Mouse (Mus musculus): ENCODE data around the gene Otop2. TPM values are rescaled to one million over a fixed set of nuclear protein-coding genes. Genes with fewer than 3 reads are reported as not detected.

Otop2 gene
- polyA plus RNA-seq, 1 experiment from 2014 or later: not detected

DNA sequence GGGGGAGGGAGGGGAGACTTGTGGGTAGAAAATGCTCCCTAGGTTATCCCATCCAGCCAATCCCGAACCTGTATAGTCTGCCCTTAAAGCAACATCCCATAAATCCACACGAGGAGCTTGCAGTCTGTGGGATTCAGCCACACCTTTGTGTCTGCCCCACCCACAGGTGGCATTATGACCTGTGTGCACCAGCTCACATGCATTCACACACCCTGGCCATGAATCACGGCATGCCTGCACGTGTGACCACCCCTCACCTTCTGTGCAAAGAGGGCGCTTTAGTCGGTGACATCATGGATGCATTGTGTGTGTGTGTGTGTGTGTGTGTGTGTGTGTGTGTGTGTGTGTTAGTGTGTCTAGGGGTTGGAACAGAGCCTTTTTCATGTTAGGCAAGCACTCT, 34.9 kb downstream of the Otop2 start:
- in situ Hi-C loops (cut with MboI; ENCODE audit: low pct_unique_long_range_greater_than_20kb): no loop called here
- POLR2A ChIA-PET: no interaction called here

DNA sequence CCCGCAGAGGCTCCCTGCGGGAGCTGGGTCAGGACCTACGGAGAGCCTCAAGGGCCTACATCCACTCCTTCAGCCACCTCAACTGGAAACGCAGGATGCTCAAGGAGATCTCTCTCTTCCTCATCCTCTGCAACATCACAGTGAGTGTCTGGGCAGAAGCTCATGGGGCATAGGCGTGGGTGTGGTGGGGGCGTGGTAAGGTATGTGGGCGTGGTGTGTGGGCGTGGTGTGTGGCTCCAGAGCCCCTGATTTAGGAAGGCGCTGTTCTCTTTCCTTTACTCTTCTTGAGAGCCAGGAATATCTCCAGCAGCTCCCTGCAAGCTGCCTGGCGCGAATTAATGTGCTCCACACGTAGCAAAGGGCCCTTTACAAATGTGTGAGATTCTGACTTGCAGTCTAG, 38.0 kb downstream of the Otop2 start:
- ChIA-PET CTCF (interaction anchor here (1.4 kb wide), 1 partner anchor 10 kb away, joined by 8 read pairs; no protein-coding TSS in a partner anchor), POLR2A (no interaction called here)
- no peak for TF ChIP-seq CTCF (IDR thresholded peaks at IDR 0.05)
- in situ Hi-C loops (cut with MboI; ENCODE audit: low pct_unique_long_range_greater_than_20kb): no loop called here
- DNase-seq (ENCODE audit: low read depth, low spot score): no peak
- ATAC-seq: no peak
- peaks cover 8% of the 10 kb centered on the region for H3K27me3 ChIP-seq

More for the DNA sequence above, 34.9 kb downstream of the Otop2 start:
- CTCF ChIA-PET: interaction anchor here (0.6 kb wide), 1 partner anchor 12 kb away, joined by 3 read pairs; no protein-coding TSS in a partner anchor
- peaks cover 19% of the 10 kb centered on the region for H3K27me3 ChIP-seq
- no peak for ATAC-seq
- no peak for TF ChIP-seq CTCF (IDR thresholded peaks at IDR 0.05)
- DNase-seq (ENCODE audit: low read depth, low spot score): no peak

DNA sequence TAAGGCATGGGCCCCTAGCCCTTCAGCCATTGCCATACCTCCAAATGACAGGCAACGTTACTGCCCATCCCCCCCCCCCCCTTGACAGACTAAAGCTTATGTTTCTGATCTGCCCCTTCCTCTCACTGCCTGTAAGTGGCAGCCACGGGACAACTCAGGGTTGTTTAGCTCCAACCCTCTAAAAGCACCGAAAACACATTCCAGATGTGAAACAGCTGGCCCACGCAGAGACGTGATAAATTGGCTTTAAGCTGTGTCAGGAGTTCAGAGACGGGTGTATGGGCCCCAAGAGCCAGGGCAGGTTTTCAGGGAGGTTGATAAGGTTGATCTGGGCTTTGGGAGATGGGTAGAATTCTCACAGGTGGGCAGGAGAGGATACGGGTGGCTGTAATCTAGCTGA, 38.6 kb downstream of the Otop2 start:
- TF ChIP-seq CTCF (IDR thresholded peaks at IDR 0.05): no peak
- POLR2A ChIA-PET: no interaction called here
- peaks cover 8% of the 10 kb centered on the region for H3K27me3 ChIP-seq
- no peak for DNase-seq (ENCODE audit: low read depth, low spot score)
- CTCF ChIA-PET: interaction anchor here (1.4 kb wide), 1 partner anchor 9 kb away, joined by 8 read pairs; no protein-coding TSS in a partner anchor
- no peak for ATAC-seq
- in situ Hi-C loops (cut with MboI; ENCODE audit: low pct_unique_long_range_greater_than_20kb): no loop called here

DNA sequence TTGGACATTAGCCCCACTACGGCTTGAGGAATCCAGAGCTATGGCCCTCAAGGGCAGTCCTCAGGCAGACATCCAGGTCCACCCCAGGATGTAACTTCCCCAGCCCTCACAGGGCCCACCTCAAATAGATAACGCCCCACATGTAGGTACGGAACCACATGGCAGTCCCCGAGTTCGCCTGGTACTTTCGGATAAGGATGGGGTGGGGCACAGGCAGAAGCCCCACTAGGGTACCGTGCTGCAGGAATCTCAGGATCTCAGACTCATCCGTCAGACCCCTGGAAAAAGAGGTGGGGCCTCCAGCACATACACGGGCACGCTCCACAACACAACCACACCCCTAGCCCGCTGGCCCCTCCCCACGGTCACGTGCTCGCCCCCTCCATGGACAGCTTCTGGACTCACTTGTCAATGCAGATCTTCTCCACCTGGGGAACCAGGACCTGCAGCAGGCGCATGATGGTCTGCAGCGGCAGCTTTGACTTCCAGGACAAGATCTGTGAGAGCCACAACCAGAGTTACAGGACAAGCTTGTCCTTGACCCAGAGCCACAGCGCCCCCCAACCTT, 41.8 kb downstream of the Otop2 start:
- in situ Hi-C loops (cut with MboI; ENCODE audit: low pct_unique_long_range_greater_than_20kb): no loop called here
- ChIA-PET POLR2A (no interaction called here), CTCF (no interaction called here)
- ATAC-seq (no peak), DNase-seq (ENCODE audit: low read depth, low spot score) (no peak)
- TF ChIP-seq CTCF (IDR thresholded peaks at IDR 0.05): no peak
- peaks cover 8% of the 10 kb centered on the region for H3K27me3 ChIP-seq

GRCm38 (mm10) chr11:115349976-115350375, 43.0 kb downstream of the Otop2 start:
- CTCF ChIA-PET: no interaction called here
- DNase-seq (ENCODE audit: low read depth, low spot score): no peak
- in situ Hi-C loops (cut with MboI; ENCODE audit: low pct_unique_long_range_greater_than_20kb): no loop called here
- no peaks in the 10 kb centered on the region for H3K27me3 ChIP-seq
- TF ChIP-seq CTCF (IDR thresholded peaks at IDR 0.05): no peak
- ATAC-seq: no peak
- POLR2A ChIA-PET: no interaction called here

DNA sequence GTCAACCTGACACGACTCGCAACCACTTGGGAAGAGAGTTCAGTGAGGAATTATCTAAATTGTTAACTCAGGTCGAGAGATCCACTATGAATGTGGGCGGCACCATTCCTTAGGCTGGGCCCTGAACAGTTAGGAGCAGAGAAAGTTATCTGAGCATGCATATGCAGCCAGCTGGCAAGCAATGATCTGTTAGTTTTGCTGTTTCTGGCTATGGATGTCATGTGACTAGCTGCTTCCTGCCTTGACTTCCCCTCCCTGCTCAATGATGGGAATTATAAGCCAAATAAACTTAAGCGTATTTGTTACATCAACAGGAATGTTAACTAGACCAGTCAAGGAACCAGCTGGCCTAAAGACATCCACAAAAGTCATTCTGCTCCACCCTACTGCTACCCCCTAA, 46.4 kb downstream of the Otop2 start:
- no peak for DNase-seq (ENCODE audit: low read depth, low spot score)
- CTCF ChIA-PET: interaction anchor here (0.8 to 2.2 kb wide), 10 partner anchors 8 to 130 kb away, joined by 3 to 11 read pairs (median 4); partner anchors contain the start of gene Ush1g
- H3K27me3 ChIP-seq: no peaks in the 10 kb centered on the region
- no peak for ATAC-seq
- in situ Hi-C loops (cut with MboI; ENCODE audit: low pct_unique_long_range_greater_than_20kb): no loop called here
- POLR2A ChIA-PET: no interaction called here
- no peak for TF ChIP-seq CTCF (IDR thresholded peaks at IDR 0.05)

GRCm38 (mm10) chr11:115354183-115354582, 47.2 kb downstream of the Otop2 start:
- in situ Hi-C loops (cut with MboI; ENCODE audit: low pct_unique_long_range_greater_than_20kb): no loop called here
- ChIA-PET CTCF (interaction anchor here (0.7 to 2.2 kb wide), 13 partner anchors 9 to 129 kb away, joined by 3 to 11 read pairs (median 4); partner anchors contain the start of genes Fdxr and Ush1g), POLR2A (interaction anchor here (0.6 to 0.7 kb wide), 2 partner anchors 91 to 120 kb away, joined by 3 read pairs; no protein-coding TSS in a partner anchor)
- TF ChIP-seq CTCF (IDR thresholded peaks at IDR 0.05): no peak
- peak; percentile 24 for ATAC-seq
- no peak for DNase-seq (ENCODE audit: low read depth, low spot score)
- H3K27me3 ChIP-seq: no peaks in the 10 kb centered on the region

GRCm38 (mm10) chr11:115358468-115358867, 51.5 kb downstream of the Otop2 start:
- no peak for ATAC-seq
- ChIA-PET CTCF (interaction anchor here (0.8 to 1.7 kb wide), 7 partner anchors 9 to 115 kb away, joined by 3 to 5 read pairs (median 3); partner anchors contain the start of gene Hid1), POLR2A (interaction anchor here (1.5 to 1.6 kb wide), 2 partner anchors 54 to 56 kb away, joined by 4 to 5 read pairs; no protein-coding TSS in a partner anchor)
- in situ Hi-C loops (cut with MboI; ENCODE audit: low pct_unique_long_range_greater_than_20kb): loop anchor here (5.0 kb wide), 2 partner anchors 36 to 161 kb away; partner anchors contain the start of gene Ush1g
- no peak for DNase-seq (ENCODE audit: low read depth, low spot score)
- no peak for TF ChIP-seq CTCF (IDR thresholded peaks at IDR 0.05)
- H3K27me3 ChIP-seq: no peaks in the 10 kb centered on the region

GRCm38 (mm10) chr11:115359293-115359692, 52.3 kb downstream of the Otop2 start:
- in situ Hi-C loops (cut with MboI; ENCODE audit: low pct_unique_long_range_greater_than_20kb): loop anchor here (5.0 kb wide), 2 partner anchors 37 to 162 kb away; partner anchors contain the start of gene Ush1g
- DNase-seq (ENCODE audit: low read depth, low spot score) (no peak), ATAC-seq (no peak)
- no peaks in the 10 kb centered on the region for H3K27me3 ChIP-seq
- ChIA-PET POLR2A (interaction anchor here (1.5 to 1.6 kb wide), 2 partner anchors 53 to 56 kb away, joined by 4 to 5 read pairs; no protein-coding TSS in a partner anchor), CTCF (interaction anchor here (0.8 to 1.7 kb wide), 5 partner anchors 8 to 114 kb away, joined by 3 to 5 read pairs (median 3); partner anchors contain the start of gene Hid1)
- no peak for TF ChIP-seq CTCF (IDR thresholded peaks at IDR 0.05)

DNA sequence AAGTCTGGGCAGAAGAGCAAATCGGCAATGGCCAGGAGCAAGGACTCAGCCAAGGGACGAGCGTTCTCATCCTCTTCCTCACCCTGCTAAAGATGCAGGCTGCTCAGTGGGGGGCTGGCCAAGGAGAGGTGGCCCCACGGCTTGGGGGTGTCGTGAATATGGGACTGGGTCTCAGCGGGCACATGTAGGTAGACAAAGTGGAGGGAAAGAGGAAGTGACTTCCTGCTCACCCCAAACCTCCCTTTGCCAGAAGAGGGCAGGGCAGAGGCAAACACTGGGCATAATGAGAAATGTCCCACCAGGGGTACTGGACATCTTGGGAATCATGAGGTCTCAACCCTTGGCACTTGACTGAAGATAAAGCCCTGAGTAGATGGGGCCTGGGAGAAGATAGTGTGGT, 52.8 kb downstream of the Otop2 start:
- no peak for TF ChIP-seq CTCF (IDR thresholded peaks at IDR 0.05)
- DNase-seq (ENCODE audit: low read depth, low spot score): no peak
- in situ Hi-C loops (cut with MboI; ENCODE audit: low pct_unique_long_range_greater_than_20kb): loop anchor here (5.0 kb wide), 4 partner anchors 37 to 162 kb away; partner anchors contain the start of gene Ush1g
- ATAC-seq: no peak
- ChIA-PET CTCF (interaction anchor here (1.1 to 1.3 kb wide), 2 partner anchors 8 to 29 kb away, joined by 3 to 4 read pairs; partner anchors contain the start of gene Hid1), POLR2A (interaction anchor here (1.6 kb wide), 1 partner anchor 53 kb away, joined by 4 read pairs; no protein-coding TSS in a partner anchor)
- H3K27me3 ChIP-seq: no peaks in the 10 kb centered on the region

GRCm38 (mm10) chr11:115364136-115364535, 57.2 kb downstream of the Otop2 start:
- no peak for TF ChIP-seq CTCF (IDR thresholded peaks at IDR 0.05)
- POLR2A ChIA-PET: interaction anchor here (3.0 kb wide), 1 partner anchor 49 kb away, joined by 9 read pairs; no protein-coding TSS in a partner anchor
- in situ Hi-C loops (cut with MboI; ENCODE audit: low pct_unique_long_range_greater_than_20kb): loop anchor here (5.0 kb wide), 2 partner anchors 48 to 108 kb away; no protein-coding TSS in a partner anchor
- no peaks in the 10 kb centered on the region for H3K27me3 ChIP-seq
- CTCF ChIA-PET: interaction anchor here (2.2 kb wide), 1 partner anchor 10 kb away, joined by 5 read pairs; no protein-coding TSS in a partner anchor
- ATAC-seq (no peak), DNase-seq (ENCODE audit: low read depth, low spot score) (no peak)
